Mouse (Mus musculus) stomach, embryonic 15.5 days (tissue): ENCODE measurements at regions not wholly inside any gene's neighbourhood (a gene's known extent, or its start where the extent isn't known, plus 50 kb on each side); places are given as distances from the start of the nearest gene placed in this dataset.
"Not testable (repeated sequence)": the region's sequence is repeated elsewhere in the genome, so short reads cannot be mapped to it uniquely, and the experiment has no call there.

Source experiments
- ATAC-seq: fragments of 200-750 bp; cut with Nextera tagmentation; 2 replicates; pipeline ENCODE4 v1.8.0; 2017; ENCODE audit warnings: low read depth, moderate number of reproducible peaks, moderate TSS enrichment; ENCODE audit not compliant: insufficient read depth, low FRiP score
- H3K27ac ChIP-seq: fragments of 300-500 bp; sonication (generic); 2 replicates; pipeline ENCODE4 v1.5.1; 2015; ENCODE audit warnings: mild to moderate bottlenecking, inconsistent platforms
- H3K27me3 ChIP-seq: fragments of 300-500 bp; sonication (generic); replicated peaks from 2 replicates; pipeline ENCODE4 v1.6.1; 2015; ENCODE audit warnings: inconsistent platforms
- H3K36me3 ChIP-seq: fragments of 300-500 bp; sonication (generic); 2 replicates; pipeline ENCODE4 v1.6.1; 2015; ENCODE audit warnings: inconsistent platforms
- H3K4me1 ChIP-seq: fragments of 300-500 bp; sonication (generic); 2 replicates; pipeline ENCODE4 v1.6.1; 2015; ENCODE audit warnings: inconsistent platforms
- H3K4me2 ChIP-seq: fragments of 300-500 bp; sonication (generic); 2 replicates; pipeline ENCODE4 v1.6.1; 2015; ENCODE audit warnings: mild to moderate bottlenecking, inconsistent platforms
- H3K4me3 ChIP-seq: fragments of 300-500 bp; sonication (generic); replicated peaks from 2 replicates; pipeline ENCODE4 v1.5.1; 2015; ENCODE audit warnings: inconsistent platforms
- H3K9ac ChIP-seq: fragments of 300-500 bp; sonication (generic); 2 replicates; pipeline ENCODE4 v1.6.1; 2015; ENCODE audit warnings: inconsistent platforms
- H3K9me3 ChIP-seq: fragments of 300-500 bp; sonication (generic); 2 replicates; pipeline ENCODE4 v1.6.1; 2016; ENCODE audit warnings: inconsistent platforms
- WGBS: fragments of 180-500 bp; shearing (Covaris S2); methylation state at CpG from one replicate; pipeline ENCODE4 v1.1.7; 2015; 5-methylcytosine and 5-hydroxymethylcytosine counted together

DNA sequence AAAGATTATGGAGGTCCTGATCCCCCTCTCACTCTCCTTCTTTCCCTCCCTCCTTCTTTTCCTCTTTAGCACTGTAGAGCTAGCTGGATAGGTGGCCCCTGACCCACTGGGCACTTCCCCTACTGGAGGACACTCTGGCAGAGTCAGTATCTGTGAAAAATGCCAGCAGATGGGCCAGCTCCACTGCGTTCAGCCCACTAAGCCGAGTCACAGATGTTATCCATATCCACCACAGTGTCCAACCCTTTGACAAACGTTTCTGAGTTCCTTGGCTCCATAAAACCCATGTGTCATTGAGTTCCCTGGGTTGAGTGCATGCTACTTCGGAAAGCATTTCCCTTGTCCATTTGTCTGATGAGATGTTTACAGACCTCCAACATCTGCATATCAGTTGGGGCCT is 149.9 kb downstream of the Lyplal1 start:
- 69% methylated on average over 4 of the region's 4 CpGs for WGBS
- Histone ChIP-seq H3K4me2 (no peak overlapping the region), H3K9me3 (no peaks in the 10 kb centered on the region), H3K27ac (no peak overlapping the region), H3K27me3 (no peaks in the 10 kb centered on the region), H3K36me3 (no peaks in the 10 kb centered on the region), H3K4me1 (no peaks in the 10 kb centered on the region), H3K9ac (no peak overlapping the region), H3K4me3 (no peak overlapping the region)
- no peak for ATAC-seq

DNA sequence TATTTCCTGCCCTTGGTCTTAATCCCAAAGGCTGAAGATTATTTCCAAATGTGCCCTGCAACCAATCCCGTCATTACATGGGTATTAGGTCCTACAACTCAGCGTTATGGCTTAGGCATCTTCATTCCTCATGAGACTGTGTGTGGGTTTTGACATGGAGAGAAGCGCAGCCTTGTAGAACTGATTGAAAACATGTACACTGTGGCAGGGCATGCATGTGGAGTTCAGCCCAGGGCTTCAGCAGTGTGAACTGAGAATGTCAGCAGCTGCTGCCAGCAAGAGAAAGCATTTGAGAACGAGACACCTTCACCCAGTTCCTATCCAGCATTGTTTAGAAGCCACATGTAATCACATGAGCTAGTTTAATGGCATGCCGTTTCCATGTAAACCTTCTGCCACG is 149.3 kb downstream of the Lyplal1 start:
- H3K4me3 ChIP-seq: no peak overlapping the region
- no peak overlapping the region for H3K9ac ChIP-seq
- H3K36me3 ChIP-seq: no peaks in the 10 kb centered on the region
- no peaks in the 10 kb centered on the region for H3K4me1 ChIP-seq
- H3K9me3 ChIP-seq: no peaks in the 10 kb centered on the region
- no peak overlapping the region for H3K27ac ChIP-seq
- H3K27me3 ChIP-seq: no peaks in the 10 kb centered on the region
- H3K4me2 ChIP-seq: no peak overlapping the region
- 78% methylated on average over 6 of the region's 6 CpGs for WGBS
- no peak for ATAC-seq

DNA sequence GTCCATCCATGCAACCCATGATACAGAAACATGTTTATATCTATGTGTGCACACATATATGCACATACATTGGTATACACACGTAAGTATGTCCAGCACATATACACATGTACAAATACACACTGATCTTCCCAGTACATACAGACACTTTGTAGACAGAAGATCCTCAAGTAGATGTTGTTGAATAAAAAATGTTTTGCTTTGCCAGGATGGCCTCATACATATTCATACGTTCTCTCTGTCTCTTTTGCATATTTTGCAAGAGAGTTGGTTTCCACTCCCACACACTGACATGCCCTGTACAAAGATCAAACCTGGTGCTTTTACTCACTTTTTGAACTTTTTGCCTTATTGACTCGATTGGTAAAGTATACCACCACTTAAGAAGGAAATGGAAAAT is 148.5 kb downstream of the Lyplal1 start:
- H3K4me1 ChIP-seq: no peaks in the 10 kb centered on the region
- no peak overlapping the region for H3K4me2 ChIP-seq
- H3K27me3 ChIP-seq: no peaks in the 10 kb centered on the region
- H3K9ac ChIP-seq: no peak overlapping the region
- WGBS: 71% methylated on average over 3 of the region's 3 CpGs
- H3K9me3 ChIP-seq: no peaks in the 10 kb centered on the region
- no peak overlapping the region for H3K4me3 ChIP-seq
- no peak for ATAC-seq
- no peaks in the 10 kb centered on the region for H3K36me3 ChIP-seq
- H3K27ac ChIP-seq: no peak overlapping the region

DNA sequence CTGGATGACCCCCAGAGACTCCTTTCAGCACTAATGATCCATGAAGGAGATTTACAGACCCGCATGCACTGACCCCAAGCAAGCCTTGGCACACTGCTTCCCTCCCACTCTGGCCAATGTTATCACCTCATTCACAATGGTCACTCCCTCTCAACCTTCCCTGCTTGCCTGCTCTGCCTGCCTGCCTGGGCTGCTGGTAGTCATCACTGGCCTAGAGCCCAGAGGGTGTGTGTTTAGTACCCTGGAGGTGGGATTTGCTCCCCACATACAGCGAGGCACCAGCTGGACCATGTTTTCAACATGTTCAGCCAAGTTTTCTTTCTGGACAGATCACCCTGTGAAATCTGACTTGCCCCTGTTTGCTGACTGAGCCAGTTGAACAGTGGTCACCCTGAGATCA is 147.9 kb downstream of the Lyplal1 start:
- H3K27me3 ChIP-seq: no peaks in the 10 kb centered on the region
- no peaks in the 10 kb centered on the region for H3K9me3 ChIP-seq
- no peaks in the 10 kb centered on the region for H3K36me3 ChIP-seq
- no peaks in the 10 kb centered on the region for H3K4me1 ChIP-seq
- no peak overlapping the region for H3K27ac ChIP-seq
- ATAC-seq: no peak
- no peak overlapping the region for H3K4me3 ChIP-seq
- no peak overlapping the region for H3K4me2 ChIP-seq
- H3K9ac ChIP-seq: no peak overlapping the region
- 34% methylated on average over 2 of the region's 2 CpGs for WGBS

DNA sequence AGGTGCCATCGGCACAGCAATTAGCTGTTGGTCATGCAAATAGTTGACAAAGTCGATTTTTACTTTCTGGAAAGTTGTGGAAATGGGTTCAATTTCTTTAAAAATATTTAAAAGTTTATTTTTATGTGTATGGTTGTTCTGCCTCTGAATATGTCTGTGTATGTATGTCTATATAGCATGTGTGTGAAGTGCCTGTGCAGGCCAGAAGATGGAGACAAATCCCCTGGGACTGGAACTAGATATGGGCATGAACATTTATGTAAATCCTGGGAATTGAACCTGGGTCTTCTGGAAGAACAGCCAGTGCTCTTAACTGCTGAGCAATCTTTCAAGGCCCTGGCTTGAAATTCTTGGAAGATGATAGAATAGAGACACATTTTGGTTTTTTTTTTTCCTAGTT is 140.0 kb downstream of the Lyplal1 start:
- 77% methylated on average over 2 of the region's 2 CpGs for WGBS
- H3K9ac ChIP-seq: no peak overlapping the region
- no peak for ATAC-seq
- H3K27me3 ChIP-seq: no peaks in the 10 kb centered on the region
- H3K9me3 ChIP-seq: no peaks in the 10 kb centered on the region
- H3K36me3 ChIP-seq: no peaks in the 10 kb centered on the region
- H3K27ac ChIP-seq: no peak overlapping the region
- H3K4me2 ChIP-seq: no peak overlapping the region
- no peaks in the 10 kb centered on the region for H3K4me1 ChIP-seq
- no peak overlapping the region for H3K4me3 ChIP-seq

DNA sequence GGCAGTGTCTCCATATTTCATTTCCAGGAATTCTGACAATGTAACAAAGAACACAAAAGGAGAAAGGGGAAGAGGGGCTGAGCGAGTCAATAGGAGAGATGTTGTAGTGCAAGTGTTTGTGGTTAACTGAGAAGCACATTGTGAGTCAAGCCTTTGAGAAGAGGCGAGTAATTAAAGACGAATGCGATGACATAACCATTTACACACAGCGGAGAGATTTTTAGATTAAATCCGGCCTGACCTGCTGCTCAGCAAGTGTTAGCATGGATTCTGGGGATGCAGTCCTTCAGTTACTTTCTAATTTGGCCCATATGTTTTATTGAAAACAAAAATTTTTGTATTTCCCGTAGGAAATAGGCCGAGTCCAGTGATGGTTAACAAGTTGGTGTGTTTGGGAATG is 127.7 kb downstream of the Lyplal1 start:
- WGBS: 74% methylated on average over 8 of the region's 8 CpGs
- Histone ChIP-seq H3K27ac (no peak overlapping the region), H3K36me3 (no peaks in the 10 kb centered on the region), H3K4me2 (no peak overlapping the region), H3K9ac (no peak overlapping the region), H3K9me3 (no peaks in the 10 kb centered on the region), H3K4me1 (no peaks in the 10 kb centered on the region), H3K4me3 (no peak overlapping the region), H3K27me3 (no peaks in the 10 kb centered on the region)
- ATAC-seq: no peak

DNA sequence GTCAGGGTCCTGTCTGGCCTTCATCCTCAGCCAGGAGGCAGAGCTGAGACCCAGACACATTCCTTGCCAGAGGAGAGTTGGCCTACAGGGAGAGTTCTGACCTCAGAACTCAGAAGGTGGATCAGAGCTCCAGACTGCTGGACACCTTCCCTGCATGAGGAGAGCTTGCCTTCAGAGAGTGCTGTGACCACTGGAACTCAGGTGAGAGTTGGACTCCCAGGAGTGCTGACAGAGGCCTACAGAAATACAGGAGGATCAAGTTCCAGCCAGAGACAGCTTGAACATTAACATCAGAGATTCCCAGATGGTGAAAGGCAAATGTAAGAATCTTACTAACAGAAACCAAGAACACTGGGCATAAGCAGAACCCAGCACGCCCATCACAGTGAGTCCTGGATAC is 117.0 kb downstream of the Lyplal1 start:
- not testable (repeated sequence) for H3K27ac ChIP-seq, H3K9ac ChIP-seq, H3K36me3 ChIP-seq, H3K9me3 ChIP-seq, H3K27me3 ChIP-seq, ATAC-seq, H3K4me3 ChIP-seq, H3K4me2 ChIP-seq, H3K4me1 ChIP-seq
- 94% methylated on average over 1 of the region's 1 CpGs for WGBS

DNA sequence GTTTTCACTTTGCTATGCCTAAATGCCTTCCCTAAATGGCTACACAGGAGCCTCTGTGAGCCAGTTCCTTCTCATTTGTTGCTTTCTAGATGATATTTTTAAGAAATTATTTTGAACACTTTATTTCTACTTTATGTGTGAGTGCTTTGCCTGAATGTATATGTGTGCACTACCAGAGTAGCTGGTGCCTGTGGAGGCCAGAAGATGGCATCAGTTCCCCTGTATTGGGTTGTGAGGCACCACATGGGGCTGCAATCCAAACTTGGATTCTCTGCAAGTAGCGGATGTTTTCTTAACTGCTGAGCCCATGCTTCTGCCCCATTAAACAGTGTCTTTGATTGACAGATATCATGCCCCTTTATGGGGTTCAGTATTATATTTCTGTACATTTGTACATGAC is 103.7 kb downstream of the Lyplal1 start:
- WGBS: 83% methylated on average over 1 of the region's 1 CpGs
- H3K9ac ChIP-seq: no peak overlapping the region
- H3K9me3 ChIP-seq: no peaks in the 10 kb centered on the region
- no peaks in the 10 kb centered on the region for H3K27me3 ChIP-seq
- no peak overlapping the region for H3K27ac ChIP-seq
- H3K4me1 ChIP-seq: no peaks in the 10 kb centered on the region
- no peak overlapping the region for H3K4me2 ChIP-seq
- no peak overlapping the region for H3K4me3 ChIP-seq
- no peaks in the 10 kb centered on the region for H3K36me3 ChIP-seq
- ATAC-seq: no peak

DNA sequence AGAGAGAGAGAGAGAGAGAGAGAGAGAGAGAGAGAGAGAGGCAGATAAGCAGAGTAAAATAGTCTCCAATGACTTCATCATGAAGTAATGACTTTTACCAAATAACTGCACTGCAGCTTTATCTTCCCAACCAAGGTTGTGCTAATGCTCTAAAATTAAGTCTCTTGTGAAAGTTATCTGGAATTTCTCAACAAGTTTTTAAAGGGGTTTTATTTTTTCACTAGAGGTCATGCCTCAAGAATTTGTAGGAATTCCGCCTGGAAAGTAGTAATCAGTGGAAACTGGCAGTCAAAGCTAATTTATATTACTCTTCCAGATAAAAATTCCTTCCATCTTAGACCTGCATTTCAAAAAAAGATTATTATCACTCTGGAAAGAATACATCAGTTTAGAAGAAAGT is 102.9 kb downstream of the Lyplal1 start:
- no peaks in the 10 kb centered on the region for H3K36me3 ChIP-seq
- H3K27me3 ChIP-seq: no peaks in the 10 kb centered on the region
- ATAC-seq: no peak
- H3K9me3 ChIP-seq: no peaks in the 10 kb centered on the region
- no peak overlapping the region for H3K27ac ChIP-seq
- H3K4me3 ChIP-seq: no peak overlapping the region
- no peak overlapping the region for H3K4me2 ChIP-seq
- 57% methylated on average over 1 of the region's 1 CpGs for WGBS
- H3K9ac ChIP-seq: no peak overlapping the region
- no peaks in the 10 kb centered on the region for H3K4me1 ChIP-seq

DNA sequence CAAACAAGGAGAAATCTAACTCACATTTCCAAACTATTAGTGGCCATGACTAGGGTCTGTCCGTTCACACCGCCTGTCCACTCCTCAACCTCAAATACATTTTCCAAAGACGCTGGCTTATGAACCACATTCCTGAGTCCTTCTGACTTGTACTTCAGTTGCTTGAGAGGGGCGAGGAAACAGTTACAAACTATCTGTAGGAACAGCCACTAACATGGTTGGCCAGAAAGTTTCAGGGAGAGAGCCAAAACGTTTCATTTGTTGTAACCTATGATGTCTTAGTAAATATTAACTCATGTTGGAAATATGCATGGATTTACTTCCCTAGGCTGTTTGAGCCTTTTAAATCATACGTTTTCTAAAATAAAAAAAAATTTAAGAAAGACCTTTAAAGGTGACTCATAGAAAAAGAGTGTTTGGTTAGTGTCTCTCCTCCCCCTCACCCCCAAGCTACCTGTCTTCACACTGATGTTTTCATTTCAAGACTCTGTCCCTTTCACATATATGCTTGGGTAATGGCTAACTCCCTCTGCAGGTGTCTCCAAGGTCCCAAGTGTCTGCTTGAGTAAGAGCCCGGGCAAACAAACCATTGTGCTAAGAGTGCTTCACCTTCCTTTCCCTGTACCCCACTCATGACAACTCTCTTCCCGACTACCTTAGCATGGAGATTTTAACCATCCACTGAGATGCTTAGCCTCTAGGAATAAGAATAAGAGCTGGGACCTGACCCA is 101.1 kb downstream of the Lyplal1 start:
- no peak overlapping the region for H3K27ac ChIP-seq

DNA sequence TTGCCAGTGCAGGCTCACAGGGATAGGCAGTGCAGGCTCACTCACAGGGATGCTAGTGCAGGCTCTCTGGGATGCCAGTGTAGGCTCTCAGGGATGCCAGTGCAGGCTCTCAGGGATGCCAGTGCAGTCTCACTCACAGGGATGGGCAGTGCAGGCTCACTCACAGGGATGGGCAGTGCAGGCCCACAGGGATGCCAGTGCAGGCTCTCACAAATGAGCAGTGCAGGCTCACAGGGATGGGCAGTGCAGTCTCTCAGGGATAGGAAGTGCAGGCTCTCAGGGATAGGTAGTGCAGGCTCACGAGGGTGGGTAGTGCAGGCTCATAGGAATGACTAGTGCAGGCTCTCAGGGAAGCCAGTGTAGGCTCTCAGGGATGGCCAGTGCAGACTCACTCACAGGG is 99.6 kb downstream of the Lyplal1 start:
- no peak for ATAC-seq
- no peaks in the 10 kb centered on the region for H3K27me3 ChIP-seq
- no peaks in the 10 kb centered on the region for H3K9me3 ChIP-seq
- no peak overlapping the region for H3K27ac ChIP-seq
- H3K4me3 ChIP-seq: no peak overlapping the region
- H3K4me1 ChIP-seq: no peaks in the 10 kb centered on the region
- 50% methylated on average over 1 of the region's 1 CpGs for WGBS
- no peak overlapping the region for H3K4me2 ChIP-seq
- H3K9ac ChIP-seq: no peak overlapping the region
- no peaks in the 10 kb centered on the region for H3K36me3 ChIP-seq

More for the DNA sequence above, 101.1 kb downstream of the Lyplal1 start:
- Histone ChIP-seq H3K9me3 (no peaks in the 10 kb centered on the region), H3K4me2 (no peak overlapping the region), H3K9ac (no peak overlapping the region), H3K4me3 (no peak overlapping the region), H3K27me3 (no peaks in the 10 kb centered on the region), H3K36me3 (no peaks in the 10 kb centered on the region), H3K4me1 (no peaks in the 10 kb centered on the region)
- WGBS: 52% methylated on average over 8 of the region's 8 CpGs
- ATAC-seq: no peak

DNA sequence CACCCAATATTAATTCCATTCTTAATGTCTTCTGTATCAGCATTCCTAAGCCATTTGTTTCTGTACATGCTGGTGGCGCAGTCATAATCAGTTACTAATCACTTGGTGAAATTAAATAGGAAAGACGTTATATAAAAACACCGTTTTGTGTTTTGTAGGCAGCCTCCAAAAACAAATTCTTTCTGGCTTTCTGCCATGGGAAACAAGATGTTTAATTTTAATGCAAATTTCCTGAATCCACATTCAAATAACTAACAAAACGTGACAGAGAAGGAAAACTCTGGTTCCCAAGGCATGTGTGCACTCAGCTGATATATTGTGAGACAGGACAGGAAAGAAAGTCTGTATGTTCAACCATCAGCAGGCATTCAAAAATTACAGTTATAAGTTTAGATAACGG is 97.6 kb downstream of the Lyplal1 start:
- 85% methylated on average over 5 of the region's 5 CpGs for WGBS
- H3K4me2 ChIP-seq: no peak overlapping the region
- no peak for ATAC-seq
- no peaks in the 10 kb centered on the region for H3K4me1 ChIP-seq
- no peak overlapping the region for H3K4me3 ChIP-seq
- no peaks in the 10 kb centered on the region for H3K9me3 ChIP-seq
- H3K27me3 ChIP-seq: no peaks in the 10 kb centered on the region
- H3K36me3 ChIP-seq: no peaks in the 10 kb centered on the region
- no peak overlapping the region for H3K27ac ChIP-seq
- no peak overlapping the region for H3K9ac ChIP-seq

DNA sequence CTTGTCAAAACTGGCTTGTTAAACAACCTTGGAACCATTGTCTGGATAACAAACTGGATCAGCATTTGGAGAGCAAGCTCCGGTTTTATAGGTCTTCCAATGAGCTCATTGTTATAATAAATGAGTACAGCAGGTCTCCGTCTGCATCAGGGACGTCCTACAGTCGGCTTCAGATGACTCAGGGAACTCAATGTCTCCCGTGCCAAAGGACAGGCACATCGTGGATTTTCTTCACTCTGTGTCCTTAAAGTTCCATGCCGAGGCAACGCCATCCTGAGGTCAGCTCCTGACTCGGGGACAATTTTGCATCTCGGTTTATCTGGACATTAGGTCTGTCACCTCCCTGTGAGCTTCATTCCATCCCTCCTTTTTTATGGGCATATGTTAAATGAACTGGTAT is 85.2 kb downstream of the Lyplal1 start:
- ATAC-seq: no peak
- no peaks in the 10 kb centered on the region for H3K9me3 ChIP-seq
- H3K36me3 ChIP-seq: no peaks in the 10 kb centered on the region
- H3K4me2 ChIP-seq: no peak overlapping the region
- no peak overlapping the region for H3K27ac ChIP-seq
- H3K4me1 ChIP-seq: no peaks in the 10 kb centered on the region
- WGBS: 62% methylated on average over 10 of the region's 10 CpGs
- no peak overlapping the region for H3K4me3 ChIP-seq
- no peaks in the 10 kb centered on the region for H3K27me3 ChIP-seq
- no peak overlapping the region for H3K9ac ChIP-seq
